Mouse (Mus musculus): ENCODE data around the gene Edc4. TPM values are rescaled to one million over a fixed set of nuclear protein-coding genes. Genes with fewer than 3 reads are reported as not detected.

Edc4 gene
- polyA plus RNA-seq, 1 experiment from 2014 or later: 72.6 TPM

DNA sequence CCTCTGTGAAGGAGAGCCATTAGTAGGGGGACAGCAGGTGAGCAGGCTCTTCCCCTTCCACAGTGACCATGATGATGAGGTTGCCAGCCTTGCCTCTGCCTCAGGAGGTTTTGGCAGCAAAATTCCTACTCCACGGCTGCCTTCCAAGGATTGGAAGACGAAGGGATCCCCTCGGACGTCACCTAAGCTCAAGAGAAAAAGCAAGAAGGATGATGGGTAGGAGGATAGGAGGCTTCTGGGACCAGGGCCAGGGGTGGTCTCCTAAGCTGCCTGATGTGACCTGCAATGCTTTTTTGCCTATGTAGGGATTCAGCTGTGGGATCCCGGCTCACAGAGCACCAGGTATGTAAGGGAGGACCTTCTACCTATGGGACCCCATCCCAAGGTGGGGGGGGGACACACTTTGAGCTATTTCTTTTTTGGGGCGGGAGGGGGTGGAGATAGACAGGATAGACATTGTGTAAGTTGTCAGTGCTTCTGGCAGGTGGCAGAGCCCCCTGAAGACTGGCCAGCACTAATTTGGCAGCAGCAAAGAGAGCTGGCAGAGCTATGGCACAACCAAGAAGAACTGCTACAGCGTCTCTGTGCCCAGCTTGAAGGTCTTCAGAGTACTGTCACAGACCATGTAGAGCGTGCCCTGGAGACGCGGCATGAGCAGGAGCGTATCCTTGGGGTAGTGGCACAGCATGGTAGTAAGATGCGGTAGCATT, 9.2 kb downstream of the Edc4 start:
- Histone ChIP-seq H3K27me3 (no peaks in the 10 kb centered on the region), H3K9me3 (no peaks in the 10 kb centered on the region), H3K4me2 (replicated peaks) (no peak overlapping the region), H3K9ac (no peak overlapping the region), H3K4me1 (peaks cover 6% of the 10 kb centered on the region; the same call in 1 of the 2 replicates), H3K36me3 (peaks cover 83% of the 10 kb centered on the region), H3K4me3 (no peak overlapping the region), H3K27ac (no peak overlapping the region)
- WGBS: 95% methylated on average over 12 of the region's 12 CpGs
- no peak for ATAC-seq (ENCODE audit: insufficient number of reproducible peaks, insufficient read depth, low FRiP score, low TSS enrichment)

DNA sequence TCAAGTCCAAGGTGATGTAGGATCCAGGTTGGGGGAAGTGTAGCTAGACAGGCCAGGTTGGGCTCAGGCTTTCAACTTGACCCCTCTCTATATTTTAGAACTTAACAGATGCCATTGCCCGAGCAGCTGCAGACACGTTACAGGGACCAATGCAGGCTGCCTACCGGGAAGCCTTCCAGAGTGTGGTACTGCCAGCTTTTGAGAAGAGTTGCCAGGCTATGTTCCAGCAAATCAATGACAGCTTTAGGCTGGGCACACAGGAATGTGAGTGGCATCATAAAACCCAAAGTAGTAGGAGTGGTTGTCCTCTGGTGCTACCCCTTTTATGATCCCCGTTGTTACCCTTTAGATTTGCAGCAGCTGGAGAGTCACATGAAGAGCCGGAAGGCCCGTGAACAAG, 10.2 kb downstream of the Edc4 start:
- Histone ChIP-seq H3K4me2 (replicated peaks) (no peak overlapping the region), H3K4me3 (no peak overlapping the region), H3K9ac (no peak overlapping the region), H3K27ac (no peak overlapping the region), H3K27me3 (no peaks in the 10 kb centered on the region), H3K9me3 (no peaks in the 10 kb centered on the region), H3K36me3 (peaks cover 74% of the 10 kb centered on the region), H3K4me1 (peaks cover 6% of the 10 kb centered on the region; the same call in 1 of the 2 replicates)
- 89% methylated on average over 6 of the region's 6 CpGs for WGBS
- no peak for ATAC-seq (ENCODE audit: insufficient number of reproducible peaks, insufficient read depth, low FRiP score, low TSS enrichment)

DNA sequence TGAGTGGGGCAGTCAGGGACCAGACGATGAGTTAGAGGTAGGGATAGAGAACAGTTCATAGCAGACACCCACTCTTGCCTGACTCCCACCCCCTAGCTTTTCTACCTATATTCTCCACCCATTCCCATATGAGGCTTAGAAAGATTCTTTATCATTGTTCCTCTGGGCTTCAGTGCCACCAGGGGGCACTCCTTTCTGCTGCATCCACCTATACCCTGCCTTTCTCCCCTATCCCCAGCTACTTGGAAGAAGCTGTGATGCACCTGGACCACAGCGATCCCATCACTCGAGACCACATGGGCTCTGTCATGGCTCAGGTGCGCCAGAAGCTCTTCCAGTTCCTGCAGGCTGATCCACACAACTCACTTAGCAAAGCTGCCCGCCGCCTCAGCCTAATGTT, 11.8 kb downstream of the Edc4 start:
- Histone ChIP-seq H3K27me3 (no peaks in the 10 kb centered on the region), H3K9me3 (no peaks in the 10 kb centered on the region), H3K36me3 (peaks cover 58% of the 10 kb centered on the region), H3K27ac (no peak overlapping the region), H3K4me2 (replicated peaks) (no peak overlapping the region), H3K4me1 (peaks cover 6% of the 10 kb centered on the region; the same call in 1 of the 2 replicates), H3K9ac (no peak overlapping the region), H3K4me3 (no peak overlapping the region)
- no peak for ATAC-seq (ENCODE audit: insufficient number of reproducible peaks, insufficient read depth, low FRiP score, low TSS enrichment)
- 92% methylated on average over 6 of the region's 6 CpGs for WGBS

DNA sequence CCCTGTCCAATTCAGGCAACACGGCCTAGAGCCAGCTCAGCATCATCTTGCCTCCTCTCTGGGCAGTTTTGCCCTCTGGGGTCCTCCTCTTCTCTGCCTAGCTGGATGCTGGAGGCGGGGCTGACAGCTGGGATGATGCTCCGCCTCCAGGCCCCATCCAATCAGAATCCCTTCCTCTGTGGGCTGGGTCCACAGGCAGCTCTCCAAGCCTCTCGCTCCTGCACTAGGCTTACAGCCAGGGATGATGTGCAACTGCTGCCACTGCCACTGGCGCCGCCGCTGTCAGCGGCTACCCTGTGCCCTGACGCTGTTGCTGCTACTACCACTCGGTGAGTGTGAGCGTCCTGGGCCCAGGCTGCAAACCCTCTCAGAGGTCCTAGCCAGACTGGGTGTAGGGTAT, 12.7 kb downstream of the Edc4 start, which contains the start of gene Nrn1l:
Nrn1l (plus strand) TSS at position 229 of the 400 bp plus-strand sequence.
- no peak within 1 kb of the TSS for H3K9ac ChIP-seq
- peaks cover 6% of the 10 kb centered on the region; the same call in 1 of the 2 replicates for H3K4me1 ChIP-seq
- 2% methylated on average over 11 of the region's 11 CpGs for whole genome bisulfite sequencing
- peak within 1 kb of the TSS; percentile 27; the same call in 1 of the 2 replicates for H3K4me2 ChIP-seq (replicated peaks)
- no peaks in the 10 kb centered on the region for H3K27me3 ChIP-seq
- peaks cover 49% of the 10 kb centered on the region for H3K36me3 ChIP-seq
- no peaks in the 10 kb centered on the region for H3K9me3 ChIP-seq
- no peak within 1 kb of the TSS for H3K27ac ChIP-seq
- H3K4me3 ChIP-seq: no peak within 1 kb of the TSS
- peak; percentile 82 for ATAC-seq (ENCODE audit: insufficient number of reproducible peaks, insufficient read depth, low FRiP score, low TSS enrichment)

DNA sequence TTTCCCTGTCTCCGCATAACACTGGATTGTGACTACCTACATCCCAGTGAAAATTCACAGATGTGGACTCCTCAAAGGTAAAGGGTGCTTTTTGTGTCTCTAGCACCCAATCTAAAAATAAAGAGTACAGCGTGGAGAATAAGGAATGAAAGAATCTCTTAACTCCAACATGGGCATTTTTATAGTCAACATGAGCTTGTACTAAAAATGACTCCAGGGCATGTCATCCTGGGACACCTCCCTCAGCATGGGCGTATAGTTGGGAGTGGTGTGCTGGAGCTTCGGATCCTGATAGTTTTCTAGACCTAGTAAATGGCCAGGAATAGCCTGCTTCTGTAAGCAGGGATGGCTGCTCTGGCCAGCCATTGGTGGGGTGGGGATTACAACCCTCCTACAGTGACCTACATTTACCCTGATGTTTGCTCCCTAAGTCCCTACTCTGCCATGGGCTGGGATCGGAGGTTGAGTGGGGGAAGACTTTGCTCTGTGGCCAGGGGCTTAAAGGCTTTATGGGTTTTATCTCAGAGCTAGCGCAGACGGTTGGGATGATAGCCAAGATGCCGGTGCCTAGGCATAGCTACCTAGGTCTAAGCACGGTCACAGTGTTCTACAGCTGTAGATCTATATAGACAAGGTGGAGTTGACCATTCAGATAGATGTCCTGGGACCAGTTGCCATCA, 17.3 kb downstream of the Edc4 start:
- Histone ChIP-seq H3K27me3 (no peaks in the 10 kb centered on the region), H3K36me3 (peaks cover 4% of the 10 kb centered on the region; the same call in 1 of the 2 replicates), H3K4me1 (peaks cover 15% of the 10 kb centered on the region), H3K9me3 (no peaks in the 10 kb centered on the region), H3K9ac (no peak overlapping the region), H3K4me3 (no peak overlapping the region), H3K4me2 (replicated peaks) (no peak overlapping the region), H3K27ac (no peak overlapping the region)
- ATAC-seq (ENCODE audit: insufficient number of reproducible peaks, insufficient read depth, low FRiP score, low TSS enrichment): no peak
- 79% methylated on average over 9 of the region's 9 CpGs for WGBS

DNA sequence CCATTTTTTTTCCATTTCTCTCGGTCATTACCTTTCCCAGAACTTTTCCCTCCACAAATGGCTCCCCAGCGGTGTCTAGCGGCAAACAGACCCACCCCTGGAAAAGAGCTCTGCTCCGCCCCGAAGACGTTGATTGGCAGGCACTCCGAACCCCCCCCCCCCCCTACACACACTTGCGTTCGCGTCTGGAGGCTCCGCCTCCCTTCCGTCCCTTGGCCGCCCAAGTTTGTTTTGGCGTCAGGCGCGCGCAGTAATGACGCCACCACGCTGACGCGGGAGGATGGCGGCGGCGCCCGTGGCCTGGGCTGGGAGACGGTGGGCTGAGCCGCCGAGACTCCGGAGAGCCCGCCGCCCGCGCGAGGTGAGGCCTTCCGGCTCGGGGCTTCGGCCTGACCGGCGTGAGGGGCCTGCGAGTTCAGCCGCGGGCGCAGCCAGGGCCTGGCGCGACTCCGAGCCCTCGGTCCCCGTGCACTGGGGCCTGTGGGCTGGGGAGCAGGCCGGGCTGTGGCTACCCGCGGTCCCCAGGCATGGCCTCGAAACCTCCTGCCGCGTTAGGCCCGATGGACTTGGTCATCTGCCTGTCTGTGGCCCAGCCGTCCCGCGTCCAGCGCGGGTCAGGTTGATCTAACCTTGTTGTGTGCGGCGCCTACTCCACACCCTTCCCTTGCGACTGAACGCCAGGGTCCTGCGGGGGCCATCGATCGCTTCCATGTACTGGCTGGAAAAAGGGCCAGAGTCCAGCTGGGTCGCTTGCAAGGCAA, 19.7 kb downstream of the Edc4 start, which contains the start of gene Pskh1:
Pskh1 (plus strand) TSS at position 262 of the 761 bp plus-strand sequence.
- peak; percentile 87 for ATAC-seq (ENCODE audit: insufficient number of reproducible peaks, insufficient read depth, low FRiP score, low TSS enrichment)
- H3K9ac ChIP-seq: peak within 1 kb of the TSS; percentile 98

DNA sequence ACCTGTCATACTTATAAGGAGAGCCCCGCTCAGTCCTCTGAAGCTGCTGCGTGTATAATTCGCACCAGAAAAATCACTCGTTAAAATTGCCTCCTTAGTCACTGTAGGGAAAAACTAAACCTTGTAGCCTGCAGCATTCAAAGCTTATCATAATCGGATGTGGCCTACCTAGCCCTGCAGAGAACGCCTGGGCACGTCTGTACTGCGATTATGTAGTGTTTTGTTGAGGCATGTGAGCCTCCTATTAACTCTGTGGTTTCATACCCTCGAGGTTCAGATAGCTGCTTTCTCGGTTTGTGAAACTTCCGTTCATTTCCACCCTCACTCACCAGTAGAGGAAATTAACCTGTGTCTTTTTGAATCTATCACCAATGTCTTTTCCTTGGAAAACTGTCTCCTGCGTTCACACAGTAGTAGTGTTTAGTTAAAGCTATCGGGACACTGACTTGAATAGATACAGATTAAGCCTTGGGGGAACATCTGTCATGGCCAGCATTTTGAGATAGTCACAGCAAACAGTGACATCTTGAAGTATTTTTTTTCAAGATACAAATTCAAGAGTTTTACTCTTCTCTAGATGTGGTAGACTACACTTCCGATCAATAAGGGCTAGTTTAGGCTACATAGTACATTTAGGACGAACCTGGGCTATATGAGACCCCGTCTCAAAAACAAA, 20.4 kb downstream of the Edc4 start:
- no peaks in the 10 kb centered on the region for H3K9me3 ChIP-seq
- WGBS: 35% methylated on average over 16 of the region's 16 CpGs
- H3K27me3 ChIP-seq: no peaks in the 10 kb centered on the region
- H3K4me1 ChIP-seq: peaks cover 8% of the 10 kb centered on the region; the same call in 1 of the 2 replicates
- H3K4me3 ChIP-seq: peak overlapping the region; percentile 94
- H3K27ac ChIP-seq: peak overlapping the region; percentile 89
- ATAC-seq (ENCODE audit: insufficient number of reproducible peaks, insufficient read depth, low FRiP score, low TSS enrichment): no peak
- peak overlapping the region; percentile 98 for H3K9ac ChIP-seq
- peak overlapping the region; percentile 71 for H3K4me2 ChIP-seq (replicated peaks)
- no peaks in the 10 kb centered on the region for H3K36me3 ChIP-seq

More for the DNA sequence above, 19.7 kb downstream of the Edc4 start, which contains the start of gene Pskh1:
- Histone ChIP-seq H3K36me3 (no peaks in the 10 kb centered on the region), H3K27me3 (no peaks in the 10 kb centered on the region), H3K27ac (peak within 1 kb of the TSS; percentile 89), H3K9me3 (no peaks in the 10 kb centered on the region), H3K4me1 (peaks cover 8% of the 10 kb centered on the region; the same call in 1 of the 2 replicates), H3K4me2 (replicated peaks) (peak within 1 kb of the TSS; percentile 71), H3K4me3 (peak within 1 kb of the TSS; percentile 94)
- under 1% methylated on average over 63 of the region's 68 CpGs for WGBS

DNA sequence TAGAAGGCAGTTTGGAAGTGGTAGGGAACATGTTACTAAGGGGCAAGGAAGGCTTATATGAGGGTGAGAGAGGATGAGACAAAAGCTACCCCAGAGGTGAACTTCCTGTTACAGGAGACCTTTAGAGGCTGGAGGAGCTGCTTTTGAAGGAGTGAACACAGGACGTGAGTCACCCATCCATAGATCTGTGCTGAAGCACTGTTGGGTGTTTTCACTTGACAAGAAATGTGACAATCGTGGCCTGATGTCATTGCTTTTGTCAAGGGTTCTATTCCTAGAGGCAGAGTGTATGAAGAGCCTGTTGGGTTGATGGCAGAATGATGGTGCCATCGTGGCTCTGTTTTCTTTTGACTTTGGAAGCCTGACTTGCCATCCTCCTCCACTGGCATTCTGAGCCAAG, 38.7 kb downstream of the Edc4 start:
- Histone ChIP-seq H3K27ac (no peak overlapping the region), H3K4me1 (no peaks in the 10 kb centered on the region), H3K27me3 (no peaks in the 10 kb centered on the region), H3K4me3 (no peak overlapping the region), H3K9me3 (no peaks in the 10 kb centered on the region), H3K9ac (no peak overlapping the region), H3K36me3 (peaks cover 19% of the 10 kb centered on the region), H3K4me2 (replicated peaks) (no peak overlapping the region)
- 82% methylated on average over 3 of the region's 3 CpGs for WGBS
- no peak for ATAC-seq (ENCODE audit: insufficient number of reproducible peaks, insufficient read depth, low FRiP score, low TSS enrichment)

DNA sequence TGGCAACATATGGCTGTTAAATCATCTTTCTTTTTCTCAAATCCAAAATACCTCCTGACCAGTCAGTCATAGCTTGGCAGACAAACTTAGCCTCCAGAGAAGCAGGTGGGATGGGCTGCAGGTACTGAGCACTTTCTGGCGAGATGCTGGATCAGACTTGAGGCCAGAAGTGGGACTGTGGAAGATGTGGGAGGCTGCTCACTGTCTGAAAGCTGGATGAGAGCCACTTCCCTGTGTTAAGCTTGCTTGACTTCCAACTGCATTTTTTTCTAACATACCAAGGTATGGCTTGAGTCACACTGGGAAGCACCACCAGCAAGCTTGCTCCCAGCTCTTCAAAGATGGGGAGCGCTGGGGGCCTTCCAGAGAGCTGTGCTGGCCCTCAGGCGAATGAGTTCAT, 44.4 kb downstream of the Edc4 start:
- Histone ChIP-seq H3K9me3 (no peaks in the 10 kb centered on the region), H3K36me3 (peaks cover 23% of the 10 kb centered on the region), H3K27me3 (no peaks in the 10 kb centered on the region), H3K9ac (no peak overlapping the region), H3K4me3 (no peak overlapping the region), H3K27ac (no peak overlapping the region), H3K4me1 (no peaks in the 10 kb centered on the region), H3K4me2 (replicated peaks) (no peak overlapping the region)
- 73% methylated on average over 3 of the region's 3 CpGs for WGBS
- ATAC-seq (ENCODE audit: insufficient number of reproducible peaks, insufficient read depth, low FRiP score, low TSS enrichment): no peak

DNA sequence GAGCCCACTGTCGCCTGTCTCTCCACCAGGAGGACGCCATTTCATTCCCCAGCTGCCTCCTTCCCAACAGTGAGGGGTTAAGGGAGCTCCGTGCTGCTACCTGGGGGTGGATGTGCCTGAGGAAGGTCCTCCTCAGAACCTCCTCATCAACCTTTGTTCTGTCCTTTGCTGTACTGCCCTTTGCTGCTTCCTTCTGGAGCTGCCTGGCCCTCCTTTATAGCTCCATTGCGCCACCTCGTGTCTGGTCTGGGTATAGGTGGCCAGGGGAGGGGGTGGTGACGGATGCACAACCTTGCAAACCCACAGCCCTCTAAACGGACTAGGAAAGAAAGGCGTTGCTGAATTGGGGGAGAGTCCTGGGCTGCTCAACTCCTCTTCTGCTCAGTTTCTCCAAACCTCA, 49.9 kb downstream of the Edc4 start:
- peak overlapping the region; percentile 24 for H3K9ac ChIP-seq
- H3K4me3 ChIP-seq: no peak overlapping the region
- H3K27me3 ChIP-seq: no peaks in the 10 kb centered on the region
- no peak overlapping the region for H3K4me2 ChIP-seq (replicated peaks)
- no peaks in the 10 kb centered on the region for H3K9me3 ChIP-seq
- ATAC-seq (ENCODE audit: insufficient number of reproducible peaks, insufficient read depth, low FRiP score, low TSS enrichment): peak; percentile 26; the same call in 1 of the 2 replicates
- H3K4me1 ChIP-seq: no peaks in the 10 kb centered on the region
- peaks cover 38% of the 10 kb centered on the region for H3K36me3 ChIP-seq
- H3K27ac ChIP-seq: no peak overlapping the region
- 20% methylated on average over 8 of the region's 8 CpGs for WGBS

DNA sequence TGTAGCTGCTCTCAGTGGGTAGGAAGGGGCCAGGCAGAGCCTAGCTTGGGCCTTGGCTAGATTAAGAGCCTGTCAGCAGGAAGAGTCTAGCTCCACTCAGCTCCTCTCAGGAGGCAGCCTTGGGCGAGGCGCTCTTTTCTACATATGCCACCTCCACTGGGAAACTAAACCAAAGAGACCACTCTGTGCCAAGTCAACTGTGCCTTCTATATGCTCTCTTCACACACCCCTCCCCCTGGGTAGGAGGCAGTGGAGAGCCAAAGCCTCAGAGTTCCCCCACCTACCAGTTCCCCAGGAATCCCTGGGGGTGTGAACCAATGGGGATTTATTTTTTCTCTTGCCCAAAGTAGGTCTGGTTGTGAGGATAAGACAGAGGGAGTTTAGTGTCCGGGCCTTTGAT, 50.6 kb downstream of the Edc4 start:
- peaks cover 7% of the 10 kb centered on the region; the same call in 1 of the 2 replicates for H3K4me1 ChIP-seq
- ATAC-seq (ENCODE audit: insufficient number of reproducible peaks, insufficient read depth, low FRiP score, low TSS enrichment): no peak
- H3K9ac ChIP-seq: no peak overlapping the region
- no peak overlapping the region for H3K4me2 ChIP-seq (replicated peaks)
- H3K4me3 ChIP-seq: no peak overlapping the region
- H3K27me3 ChIP-seq: no peaks in the 10 kb centered on the region
- peaks cover 36% of the 10 kb centered on the region for H3K36me3 ChIP-seq
- WGBS: 91% methylated on average over 3 of the region's 3 CpGs
- no peak overlapping the region for H3K27ac ChIP-seq
- no peaks in the 10 kb centered on the region for H3K9me3 ChIP-seq

Data from embryonic facial prominence, embryonic 12.5 days (tissue).